Mouse (Mus musculus) cerebellum, adult 11 months (tissue): ENCODE measurements around the gene Ngdn.
"Not testable (repeated sequence)": the region's sequence is repeated elsewhere in the genome, so short reads cannot be mapped to it uniquely, and the experiment has no call there.

Source experiments
- DNase-seq: peaks from one replicate; pipeline ENCODE4 v3.0.0; 2022

The Ngdn gene

DNA sequence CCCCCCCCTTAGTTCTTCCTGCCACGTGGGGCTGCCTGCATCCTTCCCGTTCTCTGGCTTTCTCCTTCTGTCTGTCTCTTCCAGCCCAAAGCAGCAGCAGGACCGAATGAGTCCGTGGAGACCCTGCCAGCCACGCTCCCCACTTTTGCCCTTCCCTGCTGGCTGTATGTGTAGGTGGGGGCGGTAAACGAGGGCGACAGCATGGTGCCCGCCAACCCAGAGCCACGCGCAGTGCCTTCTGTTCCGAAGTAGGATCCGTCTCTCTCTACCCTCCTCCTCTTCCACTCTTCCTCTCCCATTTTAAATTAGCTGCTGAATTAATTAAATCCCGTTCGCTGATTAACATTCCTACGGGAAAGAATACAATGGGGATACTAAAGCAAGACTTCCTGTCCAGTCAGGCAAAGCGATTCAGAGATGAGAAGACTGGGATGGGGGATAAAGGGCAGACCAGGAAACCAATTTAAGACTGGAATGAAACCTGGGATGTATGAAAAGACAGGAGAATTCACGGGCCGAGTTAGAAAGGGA lies 17.5 kb downstream of the Ngdn start:
- no peak for DNase-seq

DNA sequence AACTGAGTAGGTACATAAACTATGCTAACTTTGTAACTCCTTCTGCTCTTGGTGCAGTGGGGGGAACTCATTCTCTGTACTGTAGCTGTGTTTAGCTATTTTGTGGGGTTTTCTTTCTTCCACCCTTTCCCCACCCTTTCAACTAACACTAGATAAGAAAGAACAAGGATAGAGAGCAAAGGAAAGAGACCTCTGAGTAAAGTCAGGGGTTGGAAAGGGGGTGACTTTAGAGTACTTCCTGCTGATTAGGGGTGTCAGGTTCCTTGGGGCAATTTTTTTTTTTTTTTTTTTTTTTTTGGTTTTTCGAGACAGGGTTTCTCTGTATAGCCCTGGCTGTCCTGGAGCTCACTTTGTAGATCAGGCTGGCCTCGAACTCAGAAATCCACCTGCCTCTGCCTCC lies 28.4 kb downstream of the Ngdn start:
- DNase-seq: not testable (repeated sequence)

DNA sequence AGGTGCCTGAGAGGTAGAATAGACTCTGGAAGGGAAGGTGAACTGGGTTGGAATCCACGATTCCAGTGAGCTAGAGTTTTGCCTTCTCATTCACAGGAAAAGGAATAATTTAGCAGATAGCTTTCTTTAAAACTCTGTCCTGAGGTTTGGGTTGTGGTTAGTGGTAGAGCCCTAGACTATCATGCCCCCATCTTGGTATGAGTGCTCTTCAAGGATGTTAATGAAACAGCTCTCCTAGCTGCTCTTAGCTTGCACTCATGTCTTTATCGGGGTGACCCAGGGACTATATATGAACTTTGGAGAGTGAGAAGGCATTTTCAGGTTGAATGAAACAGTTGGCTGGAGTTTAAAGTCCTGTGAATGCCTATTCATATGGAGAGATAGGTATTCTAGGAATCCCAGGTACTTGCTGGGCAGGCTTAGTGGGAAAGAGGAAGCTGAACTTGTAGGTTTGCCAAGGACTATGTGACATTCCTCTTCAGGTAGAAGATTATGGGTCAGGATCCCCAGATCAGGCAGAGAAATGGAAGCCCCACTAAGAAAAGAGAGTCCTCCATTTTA lies 32.8 kb downstream of the Ngdn start:
- no peak for DNase-seq

DNA sequence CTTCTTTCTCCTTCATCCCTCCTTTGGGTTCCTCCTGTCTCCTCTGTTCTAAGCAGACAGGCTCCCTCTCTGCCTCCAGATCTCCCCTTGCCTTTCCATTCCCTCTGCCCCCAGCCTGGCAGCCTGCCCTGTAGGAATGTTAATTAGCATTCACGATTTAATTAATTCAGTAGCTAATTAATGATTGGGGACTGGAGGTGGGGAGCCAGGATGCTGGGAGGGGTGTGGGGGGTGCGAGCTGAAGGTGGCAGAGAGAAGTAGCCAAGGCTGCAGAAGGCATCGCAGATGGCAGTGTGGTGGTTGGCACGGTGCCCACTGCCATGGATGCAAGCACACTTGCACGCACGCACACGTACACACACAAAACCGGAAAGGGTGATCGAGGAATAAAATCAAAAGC lies 37.2 kb downstream of the Ngdn start:
- peak; percentile 94 for DNase-seq

DNA sequence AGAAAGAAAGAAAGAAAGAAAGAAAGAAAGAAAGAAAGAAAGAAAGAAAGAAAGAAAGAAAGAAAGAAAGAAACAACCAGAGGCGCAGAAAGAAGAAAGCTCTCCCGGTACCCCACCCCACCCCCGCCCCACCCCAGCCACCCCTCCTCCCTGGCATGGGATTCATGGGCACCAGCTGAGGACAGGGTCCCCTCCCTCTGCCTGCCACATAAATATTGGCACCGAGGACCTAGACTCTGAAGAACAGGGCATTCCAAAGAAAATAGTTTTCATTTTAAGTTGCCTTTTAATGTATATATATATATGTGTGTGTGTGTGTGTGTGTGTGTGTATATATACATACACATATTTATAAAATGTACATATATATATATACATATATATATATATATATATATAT lies 37.8 kb downstream of the Ngdn start:
- peak; percentile 29 for DNase-seq

DNA sequence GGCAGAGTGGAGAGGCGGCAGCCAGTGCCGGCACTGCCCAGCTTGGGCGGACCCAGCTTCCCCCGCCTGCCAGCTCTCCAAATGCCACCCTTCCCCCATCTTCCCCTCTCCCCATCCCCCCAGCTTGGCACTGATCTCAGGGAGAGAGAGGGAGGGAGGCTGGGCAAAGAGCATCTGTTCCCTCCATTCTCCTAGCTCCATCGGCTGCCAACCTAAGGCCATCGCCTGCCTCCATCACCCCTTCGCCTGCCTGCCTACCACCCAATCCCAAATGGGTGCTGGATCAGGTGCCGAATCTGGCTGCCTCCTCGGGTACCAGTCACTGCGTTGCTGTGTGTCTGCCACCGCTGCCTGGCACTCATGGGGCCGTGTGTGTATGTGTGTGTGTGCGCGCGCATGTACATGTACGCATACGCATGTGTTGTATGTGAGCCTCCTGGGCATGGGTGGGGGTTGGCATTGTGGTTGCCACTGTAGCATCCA lies 38.5 kb downstream of the Ngdn start:
- DNase-seq: peak; percentile 95

DNA sequence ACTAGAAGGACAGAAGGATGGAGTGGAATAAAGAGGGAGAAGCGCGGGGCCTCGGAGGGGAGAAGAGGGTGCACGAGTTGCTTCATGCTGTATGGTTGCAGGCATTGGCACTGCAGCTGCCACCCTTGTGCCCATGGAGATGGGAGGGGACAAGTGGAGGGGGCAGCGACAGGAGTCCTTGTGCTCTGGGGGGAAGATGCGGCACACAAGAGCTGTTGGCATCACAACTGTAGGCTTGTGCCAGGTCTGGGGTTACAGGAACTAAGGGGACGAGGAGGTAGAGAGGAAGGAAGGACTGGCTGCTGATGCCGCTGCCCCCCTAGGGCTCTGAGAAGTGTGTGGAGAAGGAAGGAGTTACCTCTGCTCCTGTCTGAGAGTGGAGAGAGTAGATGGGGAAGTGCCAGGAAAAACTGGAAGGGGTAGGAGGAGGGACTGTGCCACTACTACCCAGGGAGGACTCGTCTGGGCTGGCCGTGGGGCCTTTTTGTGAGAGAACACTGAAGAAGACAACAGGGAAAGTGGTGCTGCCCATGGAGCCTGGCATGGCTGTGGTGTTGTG lies 39.0 kb downstream of the Ngdn start:
- peak; percentile 81 for DNase-seq

DNA sequence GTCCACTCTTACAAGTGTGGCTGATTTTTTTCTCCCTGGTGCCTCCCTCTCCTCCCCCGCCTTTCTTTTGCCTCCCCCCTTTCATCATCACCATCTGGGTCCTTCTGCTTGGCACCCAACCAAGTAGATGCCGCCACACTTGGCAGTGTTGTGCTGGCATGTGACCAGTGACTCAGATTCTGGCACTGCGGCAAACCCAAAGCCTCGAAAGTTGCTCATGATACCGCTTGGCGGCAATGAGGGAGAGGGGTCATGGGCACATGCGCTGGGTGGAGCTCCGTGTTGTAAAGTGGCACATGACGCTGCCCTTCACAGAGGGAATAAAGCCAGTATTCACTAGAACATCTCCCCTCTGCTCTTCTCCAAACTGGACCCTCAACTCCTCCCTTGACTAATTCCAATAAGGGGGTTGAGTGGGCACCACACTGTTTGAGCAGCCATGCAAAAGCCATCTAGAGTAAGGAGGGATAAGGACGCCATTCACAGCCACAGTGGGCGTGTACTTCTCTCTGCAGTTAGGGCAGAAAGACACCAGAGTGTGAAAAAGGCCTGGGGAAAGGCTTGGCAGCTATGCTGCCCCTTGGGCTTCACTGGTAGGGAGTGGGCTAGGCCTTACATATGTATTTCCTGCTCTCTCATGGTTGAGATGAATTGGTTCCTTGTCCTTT lies 40.0 kb downstream of the Ngdn start:
- DNase-seq: peak; percentile 95

DNA sequence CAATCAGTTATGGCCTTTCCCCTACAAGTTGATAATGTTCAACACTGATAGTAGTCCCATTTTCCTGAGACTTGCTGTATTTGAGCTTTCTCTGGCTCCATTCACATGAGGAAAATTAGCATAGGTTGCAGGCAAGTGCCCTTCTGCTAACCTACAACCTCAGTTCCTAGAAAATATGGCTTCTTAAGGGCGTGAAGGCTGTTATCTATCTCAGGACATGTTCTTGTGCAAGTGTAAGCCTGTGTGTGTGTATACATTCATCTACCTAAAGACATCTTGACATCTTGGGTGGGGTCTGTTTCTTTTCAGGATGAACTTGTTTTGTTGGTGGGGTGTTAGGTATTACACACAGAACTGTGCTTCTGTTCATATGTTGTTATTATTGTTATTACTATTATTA lies 43.8 kb downstream of the Ngdn start:
- DNase-seq: no peak

DNA sequence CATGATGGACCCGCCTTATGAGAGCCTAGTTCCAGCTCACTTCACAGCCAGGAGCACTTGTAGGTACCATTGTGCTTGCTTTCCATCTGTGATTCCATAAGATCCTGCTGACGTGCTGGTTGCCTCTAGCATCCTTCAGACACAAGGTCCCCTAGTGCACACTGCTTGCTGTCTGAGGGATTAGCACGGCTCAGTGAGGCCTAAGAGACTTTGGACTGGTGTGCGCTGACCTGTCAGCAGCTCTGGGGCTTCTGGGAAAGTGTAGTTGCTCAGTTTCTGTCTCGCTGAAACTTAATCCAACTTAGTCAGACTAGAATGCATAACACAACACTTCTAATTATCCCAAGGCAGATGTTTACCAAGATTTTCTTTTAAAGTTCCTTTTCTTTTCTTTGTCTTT lies 44.7 kb downstream of the Ngdn start:
- no peak for DNase-seq

DNA sequence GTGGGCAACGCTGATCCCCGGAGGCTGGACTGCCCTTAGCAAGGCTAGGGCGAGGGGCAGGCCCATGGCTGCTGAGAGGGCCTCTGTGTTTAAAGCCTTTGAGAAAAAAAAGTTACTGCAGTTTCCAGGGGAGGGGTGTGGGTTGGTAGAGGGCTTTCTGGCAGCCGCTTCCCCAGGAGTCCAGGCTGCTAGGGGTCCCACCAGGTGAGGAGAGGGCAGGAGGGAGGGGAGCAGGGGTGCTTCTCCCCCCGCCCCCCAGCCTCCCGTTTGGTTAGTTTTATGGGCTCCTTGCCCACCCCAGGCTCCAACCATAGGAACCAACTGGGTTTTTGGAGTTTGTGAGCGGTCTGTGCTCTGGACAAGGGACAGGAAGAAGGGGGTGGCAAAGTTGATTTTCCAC lies 46.6 kb downstream of the Ngdn start:
- no peak for DNase-seq

DNA sequence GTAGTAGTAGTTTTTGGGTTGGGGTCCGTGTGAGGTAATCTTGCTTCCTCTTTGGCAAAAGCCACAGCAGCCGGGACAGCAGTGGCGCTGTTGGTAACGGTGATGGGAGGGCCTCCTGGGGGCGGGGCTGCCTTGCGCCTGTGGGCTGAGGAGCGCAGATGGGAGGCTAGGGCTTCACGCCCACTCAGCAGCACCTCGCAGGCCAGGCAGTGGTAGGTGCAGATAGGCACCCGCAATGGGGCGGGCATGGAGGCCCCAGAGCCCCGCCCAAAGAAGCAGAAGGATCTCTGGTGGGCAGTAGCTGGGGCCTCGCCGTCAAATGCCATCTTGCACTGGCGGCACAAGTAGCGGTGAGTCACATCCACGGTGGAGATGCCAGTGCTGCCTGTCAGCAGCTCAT lies 47.4 kb downstream of the Ngdn start:
- DNase-seq: peak; percentile 69

DNA sequence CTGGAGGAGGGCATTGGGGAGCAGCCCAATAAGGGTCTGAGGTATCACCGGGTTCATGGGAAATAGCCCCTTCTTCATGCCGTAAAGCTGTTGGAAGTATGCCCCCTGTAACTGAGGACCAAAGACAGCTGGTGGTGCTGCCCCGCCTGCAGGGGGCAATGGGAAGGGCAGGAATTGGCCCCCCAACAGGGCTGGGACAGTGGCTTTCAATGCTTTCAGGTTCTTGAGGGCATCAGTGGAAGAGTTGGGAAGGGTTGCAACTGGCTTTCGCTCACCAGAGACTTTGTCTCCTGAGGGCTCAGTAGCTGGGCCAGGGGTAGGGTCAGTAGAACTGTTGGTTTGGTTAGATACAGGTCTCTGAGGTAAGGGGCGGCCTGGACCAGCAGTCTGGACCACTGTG lies 47.9 kb downstream of the Ngdn start:
- DNase-seq: no peak

DNA sequence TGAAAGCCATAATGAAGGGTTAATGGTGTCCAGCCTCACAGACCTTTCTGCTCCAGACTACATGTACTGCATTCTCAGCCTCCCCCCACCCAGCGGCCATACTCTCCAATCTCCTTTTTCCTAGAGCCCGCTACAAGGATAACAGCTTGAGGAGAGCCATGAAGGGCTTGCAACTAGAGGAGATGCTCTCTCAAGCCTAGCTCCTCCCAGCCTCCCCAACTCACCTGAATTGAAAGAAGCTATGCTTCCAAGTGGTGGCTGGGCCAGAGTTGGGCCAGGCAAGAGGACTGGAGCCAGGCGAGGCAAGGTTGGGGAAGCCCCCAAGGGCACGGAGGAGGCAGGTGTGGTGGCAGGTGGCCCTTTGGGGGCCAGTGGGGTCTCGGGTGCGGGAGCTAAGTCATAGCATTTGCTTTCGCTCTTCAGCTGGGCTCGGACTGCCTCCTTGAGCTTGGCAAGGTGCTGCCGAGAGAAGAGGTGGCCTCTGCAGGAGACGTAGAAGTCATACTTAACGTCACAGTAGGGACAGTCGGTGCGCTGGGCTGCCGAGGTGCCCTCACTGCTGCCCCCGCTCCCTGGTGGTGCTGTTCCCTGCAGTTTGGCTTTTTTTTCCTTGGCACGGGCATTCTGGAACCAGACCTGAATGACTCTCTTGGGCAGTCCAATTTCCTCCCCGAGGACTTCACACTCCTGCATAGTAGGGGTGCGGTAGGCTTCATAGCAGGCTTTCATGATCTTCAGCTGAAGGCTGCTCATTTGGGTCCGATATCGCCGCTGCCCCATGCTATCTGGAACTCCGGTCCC lies 48.5 kb downstream of the Ngdn start:
- DNase-seq: peak; percentile 57

DNA sequence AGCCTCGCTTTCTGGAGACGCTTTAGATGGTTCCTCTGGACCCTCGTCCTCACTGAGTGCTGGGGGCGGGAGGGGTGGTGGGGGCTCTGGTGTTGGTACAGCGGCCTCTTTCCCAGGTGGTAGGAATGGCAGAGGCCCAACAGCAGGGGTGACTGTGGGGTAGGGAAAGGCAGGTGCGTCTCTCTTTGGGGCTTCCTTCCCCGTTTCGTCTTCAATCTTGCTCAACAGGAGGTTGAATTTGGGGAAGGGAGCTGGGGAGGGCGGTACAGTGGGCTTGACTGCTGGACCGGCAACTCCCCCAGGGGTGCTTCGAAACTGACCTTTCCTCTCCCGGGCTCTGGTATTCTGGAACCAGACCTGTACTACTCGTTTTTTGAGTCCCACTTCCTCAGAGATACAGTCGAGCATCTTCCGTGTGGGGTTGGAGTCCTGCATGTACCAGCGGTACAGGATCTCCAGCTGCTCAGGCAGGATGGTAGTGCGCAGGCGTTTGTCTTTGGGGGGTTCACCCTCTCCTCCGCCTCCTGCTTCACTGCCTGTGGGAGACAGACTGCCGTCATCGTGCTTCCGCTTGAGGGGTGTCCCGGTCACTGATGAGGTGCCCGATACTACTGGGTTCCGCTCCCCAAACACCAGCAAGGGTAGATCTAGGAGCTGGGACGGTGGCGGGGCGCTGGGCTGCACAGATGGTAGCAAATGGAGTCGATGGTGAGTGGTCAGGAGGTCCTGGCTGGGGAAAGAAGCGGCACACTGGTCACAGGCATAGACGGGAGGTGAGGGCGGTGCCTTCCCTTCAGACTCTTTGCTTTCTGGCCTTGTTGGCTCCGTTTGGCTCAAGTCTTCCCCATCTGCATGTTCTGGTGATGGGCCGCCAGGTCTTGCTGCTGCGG lies 49.5 kb downstream of the Ngdn start:
- peak; percentile 57 for DNase-seq

DNA sequence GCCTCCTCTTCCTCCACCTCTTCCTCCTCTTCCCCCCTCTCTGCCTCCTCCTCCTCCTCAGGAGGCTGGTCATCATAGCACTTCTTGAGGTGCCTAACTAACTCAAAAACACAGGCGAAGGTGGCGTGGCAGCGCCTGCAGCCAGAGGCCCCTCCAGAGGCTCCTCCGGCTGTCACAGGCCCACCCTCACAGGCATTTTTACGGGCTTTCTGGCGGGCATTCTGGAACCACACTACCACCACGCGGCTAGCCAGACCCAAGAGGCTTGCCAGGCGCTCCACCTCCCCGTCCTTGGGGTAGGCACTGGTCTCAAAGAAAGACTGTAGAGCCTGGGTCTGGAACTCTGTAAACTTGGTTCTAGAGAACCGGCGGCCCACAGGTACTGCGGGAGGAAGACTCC lies 50.1 kb downstream of the Ngdn start:
- DNase-seq: peak; percentile 49

DNA sequence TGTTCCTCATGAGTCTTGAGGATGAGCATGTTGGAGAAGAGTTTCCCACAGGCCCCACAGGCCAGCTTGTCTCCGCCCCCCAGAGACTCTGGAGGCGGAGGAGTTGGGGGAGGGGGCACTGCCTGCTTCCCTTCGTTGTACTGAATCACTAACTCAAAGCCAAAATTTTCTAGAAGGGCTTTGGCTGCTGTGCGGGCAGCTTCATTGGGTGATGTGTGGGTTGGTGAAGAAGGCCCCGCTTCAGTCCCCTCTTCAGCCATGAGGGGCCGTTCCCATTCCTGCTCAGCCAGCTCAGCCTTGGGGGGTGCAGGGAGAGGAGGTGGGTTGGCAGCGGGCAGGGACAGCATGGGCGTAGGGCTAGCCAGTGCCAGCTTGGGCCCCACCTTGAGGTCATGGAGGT lies 50.8 kb downstream of the Ngdn start:
- no peak for DNase-seq

DNA sequence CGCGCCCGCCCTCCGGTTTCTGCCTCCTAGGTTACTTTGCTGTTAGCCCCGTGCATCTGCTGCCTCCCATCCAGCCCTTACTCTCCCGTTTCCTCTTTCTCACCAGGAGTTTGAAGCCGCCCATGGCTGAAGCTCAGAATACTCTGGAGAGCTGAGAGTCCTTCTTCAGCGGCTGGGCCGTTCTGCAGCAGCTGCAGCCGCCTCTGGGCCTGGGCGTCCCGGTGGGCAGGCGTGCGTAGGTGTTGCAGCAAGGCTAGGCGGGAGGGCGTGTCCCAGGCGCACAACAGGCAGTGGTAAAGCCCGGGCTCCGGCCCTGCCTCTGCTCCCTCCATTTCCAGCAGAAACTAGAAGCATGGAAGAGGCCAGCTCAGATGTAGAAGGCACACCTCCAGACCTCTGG lies 56.5 kb downstream of the Ngdn start:
- no peak for DNase-seq
